Mouse (Mus musculus): ENCODE data around the gene Srebf1.

- no peak for TF ChIP-seq CTCF (IDR thresholded peaks at IDR 0.05; ENCODE audit: extremely low read depth, insufficient read depth, low read length)
- TF ChIP-seq POLR2A (IDR thresholded peaks at IDR 0.05; ENCODE audit: extremely low read depth, insufficient read depth, low read length), result no peak
Measured at GRCm38 (mm10) chr11:60196344-60196743, 26.0 kb downstream of the Srebf1 start.

Data from cortical plate, adult 2 months (tissue).